Mouse (Mus musculus): ENCODE results near the gene Plcb1.

The Plcb1 gene

GRCm38 (mm10) chr2:135202390-135202789 is 416.5 kb downstream of the Plcb1 start:
- DNase-seq (ENCODE audit: inconsistent ontology term) = no peak

- no peak for DNase-seq (ENCODE audit: inconsistent ontology term)
Measured at GRCm38 (mm10) chr2:135204141-135205120, 418.6 kb downstream of the Plcb1 start.

- DNase-seq (ENCODE audit: inconsistent ontology term) = no peak
Measured at GRCm38 (mm10) chr2:135208890-135209289, 423.0 kb downstream of the Plcb1 start.

DNA sequence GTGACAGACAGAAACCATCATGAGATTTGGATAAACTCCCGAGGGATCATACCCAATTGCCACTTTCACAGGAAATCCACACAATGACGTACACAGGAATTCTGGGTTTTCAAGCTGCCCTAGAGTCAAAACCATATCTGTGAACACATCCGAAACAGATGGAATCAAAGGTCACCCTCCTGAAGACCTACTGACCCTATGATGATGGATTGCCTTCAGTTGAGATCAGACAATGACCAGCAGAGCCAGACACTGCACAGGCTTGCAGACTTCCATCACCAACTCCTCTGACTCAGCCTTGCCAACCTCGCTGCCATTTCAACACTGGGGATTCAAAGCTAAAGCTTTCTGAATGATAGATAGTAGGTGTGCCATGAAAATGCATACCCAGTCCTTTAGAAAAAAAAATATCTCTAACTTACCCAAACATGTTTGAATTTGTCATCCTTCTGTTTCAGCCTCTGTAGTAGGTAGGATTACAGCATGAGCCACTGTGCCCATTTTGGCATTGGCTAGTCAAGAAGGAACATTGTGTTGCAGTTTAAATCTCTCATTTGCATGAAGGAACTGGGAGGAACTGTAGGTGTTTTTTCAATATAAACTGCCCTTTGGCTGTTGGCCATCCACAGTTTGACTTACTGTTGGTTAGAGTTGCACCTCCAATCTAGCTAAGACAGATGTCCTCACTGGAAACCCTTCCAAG is 429.0 kb downstream of the Plcb1 start:
- DNase-seq (ENCODE audit: inconsistent ontology term) = no peak

DNA sequence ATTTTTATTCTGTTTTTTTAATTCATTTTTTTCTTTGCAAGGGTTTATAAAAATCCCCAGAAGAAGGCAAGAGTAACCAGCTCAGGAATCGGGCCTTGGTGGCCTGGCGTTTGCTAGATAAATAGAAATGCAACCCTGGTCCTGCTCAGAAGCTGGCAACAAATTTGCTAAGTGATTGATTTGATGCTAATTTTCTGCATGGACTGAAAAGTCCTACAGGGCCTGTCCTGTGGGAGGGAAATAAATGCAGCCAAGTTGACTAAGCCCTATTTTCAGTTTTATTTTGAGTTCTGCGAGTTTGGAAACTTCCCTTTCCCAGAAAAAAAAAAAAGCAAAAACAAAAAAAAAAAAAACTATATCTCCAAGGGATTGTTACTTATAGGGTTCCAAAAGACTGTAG is 433.5 kb downstream of the Plcb1 start:
- no peak for DNase-seq (ENCODE audit: inconsistent ontology term)

DNA sequence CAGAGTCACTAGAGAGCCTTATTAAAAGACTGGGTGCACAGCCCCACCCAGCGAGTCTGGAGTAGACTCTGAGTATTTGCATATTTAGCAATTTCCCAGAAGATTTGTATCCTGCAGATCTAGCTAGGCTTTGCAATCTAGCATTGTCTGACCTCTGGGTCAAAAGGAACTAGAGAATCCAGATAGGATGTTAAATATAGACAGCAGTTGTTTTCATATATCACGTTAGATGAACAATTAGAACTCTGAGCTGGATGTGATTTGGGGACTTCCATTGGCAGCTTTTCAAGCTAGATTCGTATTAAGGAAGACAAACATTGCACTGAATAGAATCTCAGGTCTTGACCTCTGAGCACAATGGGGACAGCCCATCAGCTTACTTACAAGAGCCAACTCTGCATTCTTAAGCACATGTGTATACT is 439.7 kb downstream of the Plcb1 start:
- no peak for DNase-seq (ENCODE audit: inconsistent ontology term)

- no peak for DNase-seq (ENCODE audit: inconsistent ontology term)
Measured at GRCm38 (mm10) chr2:135230262-135230661, 444.4 kb downstream of the Plcb1 start.

DNA sequence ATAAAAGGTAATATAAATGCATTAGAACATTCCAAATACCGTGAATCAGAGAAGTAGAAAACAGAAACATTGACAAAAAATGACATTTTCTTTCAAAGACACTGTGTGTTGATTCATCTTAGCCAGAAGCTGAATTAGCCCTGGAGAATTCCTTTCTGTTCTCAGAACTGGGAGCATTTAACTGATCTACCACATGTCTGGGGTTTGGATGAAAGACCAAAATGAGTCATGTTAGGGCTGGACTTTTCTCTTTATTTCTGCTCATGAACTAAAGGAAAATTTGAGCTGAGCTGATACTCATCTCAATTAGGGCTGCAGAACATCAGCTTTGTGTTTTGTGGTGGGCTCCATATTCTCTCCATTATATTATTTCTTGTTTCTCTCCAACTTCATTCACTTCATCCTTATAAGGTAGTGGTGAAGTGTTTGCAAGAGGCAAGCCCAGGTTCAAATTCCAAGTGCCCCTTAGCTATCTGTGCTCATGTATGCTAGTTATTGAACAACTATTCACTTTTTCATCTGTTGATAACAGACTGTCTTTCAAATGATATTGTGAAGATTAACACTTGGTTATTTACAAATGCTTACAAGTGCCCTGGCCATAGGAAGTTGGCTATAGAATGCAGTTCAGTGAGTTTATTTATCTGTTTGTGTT is 456.9 kb downstream of the Plcb1 start:
- peak; percentile 86 for DNase-seq (ENCODE audit: inconsistent ontology term)

- DNase-seq (ENCODE audit: inconsistent ontology term) = no peak
Measured at GRCm38 (mm10) chr2:135243764-135244163, 457.9 kb downstream of the Plcb1 start.

GRCm38 (mm10) chr2:135249925-135250324 is 464.1 kb downstream of the Plcb1 start:
- no peak for DNase-seq (ENCODE audit: inconsistent ontology term)

DNA sequence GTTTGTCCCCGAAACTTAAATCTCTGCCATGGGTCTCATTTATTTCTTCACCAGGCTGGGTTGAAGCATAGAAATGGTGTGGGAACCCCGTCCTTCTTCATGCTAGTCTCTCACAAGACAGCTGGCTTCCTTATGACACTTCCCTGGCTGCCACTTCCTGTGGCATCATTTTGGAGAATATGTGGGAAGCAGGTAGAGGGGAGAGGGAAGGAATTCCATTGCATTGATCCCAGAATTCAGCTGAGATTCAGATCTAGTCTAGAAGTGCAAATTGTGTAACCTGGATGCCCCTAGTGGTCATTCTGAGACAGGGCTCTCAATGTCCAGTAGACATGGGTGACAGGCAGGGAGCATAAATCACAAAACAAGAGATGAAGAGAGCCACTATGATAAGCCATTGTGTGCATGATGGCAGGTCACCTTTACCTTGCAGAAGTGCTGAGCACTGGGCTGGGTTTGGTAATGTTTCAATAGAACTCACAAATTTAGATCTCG is 466.0 kb downstream of the Plcb1 start:
- DNase-seq (ENCODE audit: inconsistent ontology term) = no peak

DNA sequence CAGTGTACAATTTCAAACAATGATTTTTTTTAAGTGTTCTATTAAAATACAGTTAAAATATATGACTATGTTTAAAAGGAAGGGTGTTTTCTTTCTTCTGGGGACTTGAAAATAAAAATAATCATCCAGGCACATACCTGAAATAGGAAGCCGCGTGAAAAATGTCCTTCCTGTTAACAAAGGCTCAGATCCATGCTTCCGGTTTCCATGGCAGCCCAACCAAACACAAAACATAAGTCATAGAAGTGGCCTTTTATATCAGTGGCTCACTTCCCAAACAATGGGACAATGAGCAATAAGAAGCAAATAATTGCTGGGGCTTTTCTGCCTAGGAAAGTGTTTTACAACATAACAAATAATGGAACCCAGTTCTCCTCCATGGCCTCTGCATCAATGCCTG is 473.3 kb downstream of the Plcb1 start:
- DNase-seq (ENCODE audit: inconsistent ontology term) = peak; percentile 49

DNA sequence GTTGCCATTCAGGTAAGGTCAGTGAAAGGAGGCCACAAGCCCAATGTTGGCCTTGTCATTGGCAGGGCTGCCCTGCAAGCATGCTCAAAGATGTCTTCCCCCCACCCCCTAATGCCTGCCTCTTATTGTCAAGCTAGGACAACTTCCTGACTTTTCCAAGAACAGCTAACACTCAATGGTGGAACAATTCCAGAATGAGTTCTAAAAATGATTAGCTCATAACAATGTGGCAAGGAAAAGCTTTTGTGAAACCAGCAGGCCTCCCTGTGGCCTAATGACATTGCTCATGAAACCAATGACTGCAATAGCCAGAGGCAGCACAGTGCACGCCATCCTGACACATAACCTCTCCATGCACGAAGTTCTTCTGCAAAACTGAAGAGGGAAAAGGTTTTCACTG is 478.1 kb downstream of the Plcb1 start:
- DNase-seq (ENCODE audit: inconsistent ontology term) = peak; percentile 29

DNA sequence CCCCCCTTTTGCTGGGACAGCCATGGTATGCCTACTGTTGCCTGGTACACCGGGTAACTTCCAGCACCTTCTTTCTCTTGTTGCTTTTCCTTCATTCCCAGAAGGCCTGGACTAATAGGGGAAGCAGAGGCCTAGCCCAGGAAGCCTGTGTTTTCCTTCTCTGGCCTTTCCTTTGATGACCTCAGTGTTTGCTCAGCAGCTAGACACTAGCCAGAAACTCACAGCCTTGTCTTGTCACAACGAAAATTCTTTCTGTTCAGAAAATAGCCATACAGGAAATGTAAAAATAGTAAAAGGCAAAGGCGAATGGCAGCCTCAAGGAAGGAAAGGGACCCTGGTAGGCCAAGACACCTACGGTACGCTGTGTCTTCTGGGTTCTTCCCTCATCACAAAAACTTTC is 489.1 kb downstream of the Plcb1 start:
- DNase-seq (ENCODE audit: inconsistent ontology term) = no peak

DNA sequence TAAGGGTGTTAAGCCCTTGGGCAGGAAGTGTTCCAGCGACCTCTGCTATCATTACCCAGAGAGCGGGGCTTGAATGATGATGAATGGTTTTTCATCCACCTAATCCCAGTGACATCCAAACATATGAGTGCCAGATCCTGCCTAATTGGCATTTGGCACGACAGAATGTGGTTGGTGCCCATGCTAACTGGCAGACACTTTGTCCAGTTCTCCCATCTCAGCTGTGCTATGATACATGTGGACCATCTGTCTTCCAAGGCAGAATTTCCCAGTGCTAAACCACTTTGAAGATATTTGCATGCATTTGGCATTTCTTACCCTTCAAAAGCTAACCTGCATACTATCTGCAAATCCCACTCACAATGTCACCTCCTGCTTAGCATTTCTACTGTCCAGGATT is 492.6 kb downstream of the Plcb1 start:
- DNase-seq (ENCODE audit: inconsistent ontology term) = peak; percentile 39

- no peak for DNase-seq (ENCODE audit: inconsistent ontology term)
Measured at GRCm38 (mm10) chr2:135279026-135279425, 493.2 kb downstream of the Plcb1 start.

GRCm38 (mm10) chr2:135283783-135284182 is 497.9 kb downstream of the Plcb1 start:
- DNase-seq (ENCODE audit: inconsistent ontology term) = no peak

GRCm38 (mm10) chr2:135296184-135296769 is 510.4 kb downstream of the Plcb1 start:
- DNase-seq (ENCODE audit: inconsistent ontology term) = no peak

GRCm38 (mm10) chr2:135300480-135300879 is 514.6 kb downstream of the Plcb1 start:
- no peak for DNase-seq (ENCODE audit: inconsistent ontology term)

GRCm38 (mm10) chr2:135302483-135302882 is 516.6 kb downstream of the Plcb1 start:
- DNase-seq (ENCODE audit: inconsistent ontology term) = no peak

GRCm38 (mm10) chr2:135305186-135305585 is 519.3 kb downstream of the Plcb1 start:
- no peak for DNase-seq (ENCODE audit: inconsistent ontology term)

Measured in Muller cell, postnatal 12 days (primary cell).